Mouse (Mus musculus) ES-E14 (cell line): ENCODE measurements around the gene Elovl1. TPM values are rescaled to one million over a fixed set of nuclear protein-coding genes. Genes with fewer than 3 reads are reported as not detected.

Experiments
- DNase-seq: peaks from one replicate; pipeline ENCODE4 v3.0.0-alpha.2; 2013; ENCODE audit warnings: low read depth, low spot score
- H3K27ac ChIP-seq: 2 replicates; pipeline ENCODE4 v1.5.1; 2012; ENCODE audit warnings: low read depth, mild to moderate bottlenecking, low read length, moderate library complexity, mixed read lengths; ENCODE audit not compliant: poor library complexity, insufficient read depth, severe bottlenecking
- H3K36me3 ChIP-seq: 2 replicates; pipeline ENCODE4 v1.6.1; 2012; ENCODE audit warnings: mild to moderate bottlenecking, low read length, moderate library complexity, mixed read lengths; ENCODE audit not compliant: control insufficient read depth, poor library complexity, insufficient read depth, severe bottlenecking
- H3K4me1 ChIP-seq, 2 experiments: fragments of 150-350 bp in 1 of 2; sonication (generic) in 1 of 2; 2 replicates each; pipeline ENCODE4 v1.6.1; 2012; ENCODE audit warnings: low read length in 2 of 2, mild to moderate bottlenecking in 1 of 2, mixed read lengths in 1 of 2; ENCODE audit not compliant: control insufficient read depth in 2 of 2, insufficient read depth in 2 of 2, poor library complexity in 1 of 2
- H3K4me3 ChIP-seq, 2 experiments: fragments of 150-350 bp in 1 of 2; sonication (generic) in 1 of 2; 2 replicates each; pipeline ENCODE4 v1.5.1; 2012; ENCODE audit warnings: low read length in 2 of 2, low read depth in 1 of 2, mild to moderate bottlenecking in 1 of 2, mixed read lengths in 1 of 2; ENCODE audit not compliant: insufficient read depth in 1 of 2, poor library complexity in 1 of 2, severe bottlenecking in 1 of 2
- H3K9ac ChIP-seq: 2 replicates; pipeline ENCODE4 v1.6.1; 2012; ENCODE audit warnings: low read depth, mild to moderate bottlenecking, low read length, mixed read lengths; ENCODE audit not compliant: poor library complexity, insufficient read depth, severe bottlenecking
- H3K9me3 ChIP-seq: fragments of 150-350 bp; sonication (generic); 2 replicates; pipeline ENCODE4 v1.6.1; 2012; ENCODE audit warnings: low read depth, mild to moderate bottlenecking, low read length; ENCODE audit not compliant: control insufficient read depth, insufficient read depth
- CHD2 ChIP-seq: IDR thresholded peaks from 2 replicates; pipeline ENCODE4 v1.6.1; 2014; ENCODE audit warnings: mild to moderate bottlenecking, low read depth, low read length, inconsistent platforms
- HCFC1 ChIP-seq: IDR thresholded peaks from 2 replicates; pipeline ENCODE4 v1.6.1; 2012; ENCODE audit warnings: low read length, inconsistent platforms, borderline replicate concordance; ENCODE audit not compliant: insufficient read depth
- MAFK ChIP-seq: IDR thresholded peaks from 2 replicates; pipeline ENCODE4 v1.6.1; 2014; ENCODE audit warnings: mild to moderate bottlenecking, low read depth, low read length, inconsistent platforms; ENCODE audit not compliant: insufficient read depth
- ZC3H11A ChIP-seq: IDR thresholded peaks from 2 replicates; pipeline ENCODE4 v1.6.1; 2012; ENCODE audit warnings: low read depth, mild to moderate bottlenecking, inconsistent platforms, low read length, borderline replicate concordance
- ZNF384 ChIP-seq: IDR thresholded peaks from 2 replicates; pipeline ENCODE4 v1.6.1; 2012; ENCODE audit warnings: low read depth, low read length, inconsistent platforms
- in situ Hi-C, 2 experiments: fragments of 600-800 bp; cut with MboI; formaldehyde crosslinking; loops; one replicate each; pipeline ENCODE4 v1.15.1; 2025; ENCODE audit warnings: low sequenced_read_pairs in 2 of 2, inconsistent platforms in 1 of 2; ENCODE audit not compliant: unreplicated experiment in 2 of 2
- total RNA-seq: library from RNA; depleted of rRNA; stranded (reverse); fragments of 300-350 nt; gene quantifications from 2 replicates; pipeline ENCODE4 v1.2.3, GENCODE M21; 2012

Elovl1 gene
- total RNA-seq, 1 experiment, result 33.4 TPM

DNA sequence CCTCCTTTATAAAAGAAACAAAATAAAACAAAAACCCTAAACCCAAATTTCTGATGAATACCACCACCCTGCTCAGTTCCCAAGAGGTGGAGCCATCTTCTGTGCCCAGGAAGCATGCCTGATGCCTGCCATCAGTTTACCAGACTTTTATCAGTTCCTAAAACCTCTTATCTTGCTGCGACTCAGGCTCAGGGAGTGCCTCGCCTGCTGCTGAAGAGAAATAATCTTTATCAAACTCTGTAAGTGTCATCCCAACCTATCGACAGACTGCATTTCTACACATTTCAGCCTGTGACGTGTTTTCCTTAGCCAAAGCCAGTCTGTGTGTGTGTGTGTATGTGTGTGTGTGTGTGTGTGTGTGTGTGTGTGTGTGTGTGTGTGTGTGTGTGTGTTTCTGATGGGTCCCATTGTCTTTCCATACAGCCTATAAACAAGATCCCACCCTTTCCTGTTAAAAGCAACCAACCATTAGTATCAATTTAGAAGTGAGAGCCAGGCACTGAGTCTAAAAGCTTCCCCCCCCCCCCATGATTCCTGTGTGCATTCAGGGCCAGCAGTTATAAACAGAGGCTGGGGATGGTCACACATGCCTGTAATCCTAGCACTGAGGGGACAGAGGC is 3.2 kb upstream of the Elovl1 start:
- DNase-seq, result no peak
- TF ChIP-seq MAFK (no peak), ZC3H11A (no peak), CHD2 (no peak), ZNF384 (no peak), HCFC1 (no peak)
- Histone ChIP-seq H3K36me3 (peaks cover 2% of the 10 kb centered on the region), H3K9me3 (no peaks in the 10 kb centered on the region), H3K9ac (no peak overlapping the region), H3K4me1 (peaks cover 0 to 13% of the 10 kb centered on the region in 2 experiments; a peak in 2 of 4 replicates), H3K4me3 (no peak overlapping the region), H3K27ac (no peak overlapping the region)
- in situ Hi-C loops, result no loop called here

DNA sequence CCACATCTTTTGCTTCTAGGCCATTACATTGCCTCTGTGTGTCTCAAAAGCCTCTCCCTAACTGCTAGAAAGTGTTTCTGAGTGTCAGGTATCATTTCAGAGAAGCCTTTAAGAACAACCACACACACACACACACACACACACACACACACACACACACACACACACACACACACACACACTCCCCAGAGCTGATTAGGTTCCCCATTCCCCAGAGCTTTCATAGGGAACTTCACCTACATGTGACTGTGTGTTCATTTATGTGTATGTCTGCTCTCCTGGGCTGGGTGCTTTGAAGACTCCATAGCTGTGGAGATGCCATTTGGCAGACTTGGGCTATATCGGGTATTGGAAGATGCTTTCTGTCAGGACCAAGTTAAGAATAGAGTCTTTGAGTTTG is 2.5 kb upstream of the Elovl1 start:
- peaks cover 0 to 19% of the 10 kb centered on the region in 2 experiments; a peak in 2 of 4 replicates for H3K4me1 ChIP-seq
- H3K36me3 ChIP-seq, result peaks cover 6% of the 10 kb centered on the region; the same call in 1 of the 2 replicates
- no peak overlapping the region for H3K4me3 ChIP-seq
- no peak for DNase-seq
- no peak overlapping the region for H3K9ac ChIP-seq
- TF ChIP-seq HCFC1 (no peak), ZNF384 (no peak), CHD2 (no peak), MAFK (no peak), ZC3H11A (no peak)
- in situ Hi-C loops, result no loop called here
- H3K9me3 ChIP-seq, result no peaks in the 10 kb centered on the region
- H3K27ac ChIP-seq, result no peak overlapping the region

- peak overlapping the region; percentile 82 for H3K9ac ChIP-seq
- H3K4me3 ChIP-seq, result peak overlapping the region; percentile 80 to 82
- TF ChIP-seq CHD2, result no peak
- no peak for TF ChIP-seq HCFC1
- TF ChIP-seq ZC3H11A, result no peak
- TF ChIP-seq MAFK, result no peak
- TF ChIP-seq ZNF384, result no peak
- H3K27ac ChIP-seq, result no peak overlapping the region
- in situ Hi-C loops, result no loop called here
- peaks cover 21% of the 10 kb centered on the region for H3K36me3 ChIP-seq
- no peak for DNase-seq
- H3K9me3 ChIP-seq, result no peaks in the 10 kb centered on the region
- peaks cover 0 to 22% of the 10 kb centered on the region in 2 experiments; a peak in 2 of 4 replicates for H3K4me1 ChIP-seq
These were observed 502 bp upstream of the Elovl1 start for GRCm38 (mm10) chr4:118427415-118427767.

DNA sequence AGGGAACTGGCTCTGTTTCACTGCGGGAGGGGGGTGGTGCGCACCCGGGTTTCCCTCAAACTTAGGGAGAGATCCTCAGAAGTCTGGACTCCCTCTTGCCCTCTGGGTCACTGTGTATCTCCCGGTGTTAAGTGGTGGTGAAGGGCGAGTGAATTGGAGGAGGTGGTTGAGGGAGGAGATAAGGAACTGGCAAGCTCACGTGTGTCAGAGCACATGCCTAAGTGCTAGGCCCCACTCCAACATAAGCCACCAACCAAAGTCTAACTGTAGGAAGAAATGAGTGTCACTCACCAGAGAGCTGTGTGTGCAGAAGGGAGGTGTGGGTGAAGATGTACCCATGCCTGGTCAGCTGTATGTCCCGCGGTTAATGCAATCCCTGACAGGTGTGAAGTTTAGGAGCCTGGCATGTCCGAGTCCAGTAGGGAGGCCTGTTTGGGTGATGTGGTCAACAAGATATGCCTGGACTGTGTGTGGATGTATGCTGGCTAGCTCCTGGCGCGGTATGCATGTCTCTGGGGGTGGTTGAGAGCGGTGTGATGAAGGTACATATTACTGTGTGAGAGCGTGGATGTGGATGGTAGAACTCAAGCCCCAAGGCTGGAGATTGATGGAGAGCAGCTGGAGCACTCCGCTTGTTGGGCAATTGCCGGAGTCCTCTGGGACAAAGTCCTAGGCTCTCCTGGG is 780 bp downstream of the Elovl1 start:
- Histone ChIP-seq H3K27ac (no peak overlapping the region), H3K9me3 (no peaks in the 10 kb centered on the region), H3K4me3 (peak overlapping the region; percentile 80 to 82), H3K36me3 (peaks cover 34% of the 10 kb centered on the region), H3K4me1 (peaks cover 0 to 24% of the 10 kb centered on the region in 2 experiments; a peak in 2 of 4 replicates), H3K9ac (peak overlapping the region; percentile 73)
- no peak for DNase-seq
- in situ Hi-C loops, result no loop called here
- TF ChIP-seq HCFC1 (no peak), MAFK (no peak), ZNF384 (no peak), CHD2 (no peak), ZC3H11A (no peak)
